Mouse (Mus musculus): ENCODE data around the gene Thap4.

- TF ChIP-seq CTCF (IDR thresholded peaks at IDR 0.05; ENCODE audit: extremely low read depth, insufficient read depth, low read length): no peak
- no peak for TF ChIP-seq POLR2A (IDR thresholded peaks at IDR 0.05; ENCODE audit: extremely low read depth, insufficient read depth, low read length)
Observed at GRCm38 (mm10) chr1:93794526-93794925, 39.9 kb upstream of the Thap4 start.

Data from cortical plate, adult 2 months (tissue).